Mouse (Mus musculus) heart, adult 11 months (tissue): Measurements from ENCODE around the gene Slc8b1.

Experiments
- DNase-seq: peaks from one replicate; pipeline ENCODE4 v3.0.0; 2022

Gene Slc8b1

GRCm38 (mm10) chr5:120510982-120511642 is at the start of gene Slc8b1:
Gene Slc8b1, plus strand, starts transcription at chr5:120511168.
- peak; percentile 99 for DNase-seq

- no peak for DNase-seq
Observed at GRCm38 (mm10) chr5:120461902-120462301, 49.1 kb upstream of the Slc8b1 start.

GRCm38 (mm10) chr5:120464321-120464720 is 46.6 kb upstream of the Slc8b1 start:
- DNase-seq, result no peak

GRCm38 (mm10) chr5:120465062-120465461 is 45.9 kb upstream of the Slc8b1 start:
- no peak for DNase-seq

GRCm38 (mm10) chr5:120465860-120466259 is 45.1 kb upstream of the Slc8b1 start:
- peak; percentile 96 for DNase-seq

- no peak for DNase-seq
Observed at GRCm38 (mm10) chr5:120467026-120467425, 43.9 kb upstream of the Slc8b1 start.

- DNase-seq, result no peak
Observed at GRCm38 (mm10) chr5:120468336-120468735, 42.6 kb upstream of the Slc8b1 start.

- no peak for DNase-seq
Observed at GRCm38 (mm10) chr5:120468830-120469229, 42.1 kb upstream of the Slc8b1 start.

- DNase-seq, result no peak
Observed at GRCm38 (mm10) chr5:120471538-120471937, 39.4 kb upstream of the Slc8b1 start.

GRCm38 (mm10) chr5:120472770-120473169 is 38.2 kb upstream of the Slc8b1 start, which contains the start of gene Sdsl:
Gene Sdsl, minus strand, starts transcription at chr5:120472810.
- DNase-seq, result no peak

GRCm38 (mm10) chr5:120473361-120473760 is 37.6 kb upstream of the Slc8b1 start:
- DNase-seq, result no peak

GRCm38 (mm10) chr5:120475861-120476260 is 35.1 kb upstream of the Slc8b1 start:
- peak; percentile 85 for DNase-seq

- peak; percentile 83 for DNase-seq
Observed at GRCm38 (mm10) chr5:120476296-120476695, 34.7 kb upstream of the Slc8b1 start, which contains the start of gene Sds. Gene Sds, plus strand, starts transcription at chr5:120476526.

- no peak for DNase-seq
Observed at GRCm38 (mm10) chr5:120477993-120478392, 33.0 kb upstream of the Slc8b1 start.

- DNase-seq, result no peak
Observed at GRCm38 (mm10) chr5:120479538-120479937, 31.4 kb upstream of the Slc8b1 start.

GRCm38 (mm10) chr5:120481205-120481604 is 29.8 kb upstream of the Slc8b1 start:
- no peak for DNase-seq

GRCm38 (mm10) chr5:120483399-120483798 is 27.6 kb upstream of the Slc8b1 start:
- peak; percentile 88 for DNase-seq

- DNase-seq, result no peak
Observed at GRCm38 (mm10) chr5:120487844-120488243, 23.1 kb upstream of the Slc8b1 start.

GRCm38 (mm10) chr5:120490679-120491192 is 20.2 kb upstream of the Slc8b1 start:
- peak; percentile 94 for DNase-seq

GRCm38 (mm10) chr5:120492437-120492836 is 18.5 kb upstream of the Slc8b1 start:
- no peak for DNase-seq

GRCm38 (mm10) chr5:120493440-120493839 is 17.5 kb upstream of the Slc8b1 start:
- no peak for DNase-seq

- no peak for DNase-seq
Observed at GRCm38 (mm10) chr5:120493873-120494395, 17.0 kb upstream of the Slc8b1 start.

GRCm38 (mm10) chr5:120495064-120495702 is 15.8 kb upstream of the Slc8b1 start:
- peak; percentile 95 for DNase-seq

- no peak for DNase-seq
Observed at GRCm38 (mm10) chr5:120495703-120496226, 15.2 kb upstream of the Slc8b1 start.
